Mouse (Mus musculus) mature B cell (primary cell): Measurements from ENCODE around the gene Fam151a.
"Not testable (repeated sequence)": the region's sequence is repeated elsewhere in the genome, so short reads cannot be mapped to it uniquely, and the experiment has no call there.

Experiments used
- in situ Hi-C: fragments of 300-500 bp; cut with MboI; formaldehyde crosslinking; loops from 2 replicates; pipeline ENCODE4 v1.14.3; 2019

Gene Fam151a

GRCm38 (mm10) chr4:106733636-106734035, at the start of gene Fam151a:
TSS of gene Fam151a (plus strand) at chr4:106733889.
- in situ Hi-C loops: no loop called here

GRCm38 (mm10) chr4:106688636-106689296, 44.9 kb upstream of the Fam151a start:
- in situ Hi-C loops: no loop called here

- in situ Hi-C loops: no loop called here
Observed at GRCm38 (mm10) chr4:106693841-106694430, 39.8 kb upstream of the Fam151a start.

DNA sequence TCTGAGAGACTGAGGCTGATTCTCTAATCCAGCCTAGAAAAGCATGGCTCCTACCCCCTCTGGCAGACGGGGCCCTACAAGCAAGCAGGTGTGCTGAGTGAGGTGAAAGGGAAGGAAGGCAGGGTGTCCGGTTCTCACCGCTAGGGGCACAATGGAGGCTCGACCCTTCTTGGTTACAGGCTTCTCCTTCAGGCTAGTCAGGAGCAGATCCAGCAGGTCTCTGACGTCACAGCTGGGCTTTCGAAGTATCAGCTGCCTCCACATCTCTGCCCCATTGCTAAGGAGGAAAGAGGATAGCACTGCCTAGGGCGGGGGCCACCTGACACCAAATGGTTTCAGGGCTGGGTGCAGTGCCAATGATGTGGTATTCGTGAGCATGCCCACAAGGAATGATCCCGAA, 33.7 kb upstream of the Fam151a start:
- in situ Hi-C loops: loop anchor here (10.0 kb wide), 1 partner anchor 65 kb away; no protein-coding TSS in a partner anchor

DNA sequence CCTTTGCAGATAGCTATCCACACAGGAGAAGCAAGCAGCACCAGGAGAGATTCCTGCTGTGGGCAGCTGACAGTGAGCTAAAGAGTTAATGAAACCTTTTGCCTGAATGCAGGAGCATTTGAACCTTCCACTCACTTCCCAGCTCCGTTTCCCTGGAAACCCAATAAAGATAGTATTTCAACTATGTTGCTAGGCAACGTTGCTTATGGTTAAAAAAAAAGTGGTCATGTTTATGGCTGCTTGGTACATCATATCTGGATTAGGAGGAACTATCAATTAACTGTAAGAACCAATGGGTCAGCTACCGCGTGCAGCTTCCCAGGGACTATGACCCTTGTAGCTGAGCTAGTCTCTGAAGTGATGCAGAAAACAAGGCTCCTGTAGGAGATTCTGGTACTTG, 32.9 kb upstream of the Fam151a start:
- in situ Hi-C loops: loop anchor here (10.0 kb wide), 1 partner anchor 66 kb away; no protein-coding TSS in a partner anchor

- in situ Hi-C loops: loop anchor here (10.0 kb wide), 1 partner anchor 69 kb away; no protein-coding TSS in a partner anchor
Observed at GRCm38 (mm10) chr4:106703956-106704355, 29.7 kb upstream of the Fam151a start.

GRCm38 (mm10) chr4:106704416-106704815, 29.3 kb upstream of the Fam151a start:
- in situ Hi-C loops: loop anchor here (10.0 kb wide), 1 partner anchor 70 kb away; no protein-coding TSS in a partner anchor

DNA sequence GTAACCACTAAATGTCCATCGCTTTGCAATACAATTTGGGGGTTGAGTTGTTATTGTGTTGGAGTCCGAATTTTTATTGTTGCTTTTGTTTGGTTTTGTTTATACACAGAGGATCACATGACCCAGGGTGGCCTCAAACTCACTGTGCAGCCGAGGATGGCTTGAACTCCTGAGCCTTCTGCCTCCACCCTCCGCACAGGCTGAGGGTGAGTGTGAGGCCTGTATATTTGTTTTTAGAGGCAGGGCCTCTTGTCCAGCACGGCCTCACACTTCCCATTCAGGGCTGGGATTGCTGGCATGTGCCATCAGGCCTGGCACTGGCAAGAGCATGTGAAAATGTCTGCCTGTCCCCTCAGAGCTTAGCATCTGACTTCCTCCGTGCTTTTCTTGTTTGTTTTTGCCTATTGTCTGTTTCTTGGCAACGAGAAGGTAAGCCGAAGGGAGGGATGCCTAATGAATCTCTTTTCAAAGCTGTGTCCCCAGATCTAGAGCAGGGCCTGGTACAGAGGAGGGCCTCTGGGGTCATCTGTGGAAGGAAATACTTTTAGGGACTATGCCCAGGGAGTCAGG, 28.5 kb upstream of the Fam151a start:
- in situ Hi-C loops: loop anchor here (10.0 kb wide), 1 partner anchor 70 kb away; no protein-coding TSS in a partner anchor

GRCm38 (mm10) chr4:106707957-106708356, 25.7 kb upstream of the Fam151a start:
- in situ Hi-C loops: loop anchor here (10.0 kb wide), 1 partner anchor 73 kb away; no protein-coding TSS in a partner anchor

- in situ Hi-C loops: loop anchor here (10.0 kb wide), 1 partner anchor 74 kb away; no protein-coding TSS in a partner anchor
Observed at GRCm38 (mm10) chr4:106708408-106708807, 25.3 kb upstream of the Fam151a start.

GRCm38 (mm10) chr4:106713622-106714021, 20.1 kb upstream of the Fam151a start:
- in situ Hi-C loops: no loop called here

DNA sequence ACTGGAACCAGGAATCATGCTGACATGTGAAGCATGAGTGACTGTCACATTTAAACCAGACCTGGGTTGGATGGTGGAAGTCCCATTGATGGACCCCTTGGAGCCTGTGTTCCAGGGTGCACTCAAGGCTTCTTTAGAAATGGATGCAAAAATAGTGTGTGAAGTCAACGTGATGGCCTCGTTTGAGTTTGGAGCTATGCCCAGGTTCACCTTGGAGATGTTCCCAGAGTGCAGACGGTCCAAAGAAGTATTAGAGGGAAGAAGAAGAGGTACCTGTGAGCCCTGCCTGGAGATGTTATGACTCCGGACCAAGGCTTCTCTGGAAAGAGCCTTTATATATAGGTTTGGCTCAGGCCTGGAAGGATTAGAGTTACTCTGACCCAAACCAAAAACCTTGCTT, 13.1 kb upstream of the Fam151a start:
- in situ Hi-C loops: no loop called here

DNA sequence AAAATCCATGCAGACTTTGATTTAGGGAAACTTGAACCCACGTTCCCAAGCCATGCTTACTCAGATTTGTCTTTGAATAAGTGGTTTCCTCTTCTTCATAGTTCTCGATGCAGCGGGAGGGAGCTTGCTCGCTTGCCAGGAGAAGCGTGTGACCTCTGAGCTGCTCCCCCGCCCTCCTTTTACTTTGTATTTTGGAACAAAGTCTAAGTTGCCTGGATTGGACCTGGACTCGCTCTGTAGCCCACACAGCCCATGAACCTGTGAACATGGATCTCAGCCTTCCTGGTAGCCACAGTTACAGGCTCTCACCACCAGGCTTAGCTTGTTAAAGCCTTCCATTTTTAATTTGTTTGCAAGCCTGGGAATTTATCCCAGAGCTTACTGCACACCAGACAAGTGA, 2.9 kb upstream of the Fam151a start, which contains the start of gene Mroh7:
Mroh7 (minus strand) TSS at position 112 of the 400 bp plus-strand sequence.
- in situ Hi-C loops: no loop called here

- in situ Hi-C loops: not testable (repeated sequence)
Observed at GRCm38 (mm10) chr4:106736884-106737283, 3.2 kb downstream of the Fam151a start.

- in situ Hi-C loops: no loop called here
Observed at GRCm38 (mm10) chr4:106737904-106738303, 4.2 kb downstream of the Fam151a start.

DNA sequence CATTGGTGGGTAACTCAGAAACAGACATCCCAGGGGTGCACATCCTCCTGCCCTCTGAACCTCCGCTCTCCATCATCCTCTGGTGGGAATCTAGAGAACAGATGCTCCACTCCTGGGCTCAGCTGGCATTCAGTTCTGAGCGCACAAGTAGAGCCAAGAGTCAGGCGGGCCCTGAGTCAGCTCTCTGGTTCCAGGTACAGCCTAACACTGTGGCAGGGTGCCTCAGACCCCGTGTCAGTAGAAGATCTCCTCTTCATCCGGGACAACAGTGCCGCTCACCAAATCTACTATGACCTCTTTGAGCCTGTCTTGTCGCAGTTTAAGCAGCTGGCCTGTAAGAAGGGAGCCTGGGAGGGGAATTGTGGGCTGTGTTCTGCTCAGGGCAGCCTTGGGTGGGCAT, 12.2 kb downstream of the Fam151a start:
- in situ Hi-C loops: no loop called here

DNA sequence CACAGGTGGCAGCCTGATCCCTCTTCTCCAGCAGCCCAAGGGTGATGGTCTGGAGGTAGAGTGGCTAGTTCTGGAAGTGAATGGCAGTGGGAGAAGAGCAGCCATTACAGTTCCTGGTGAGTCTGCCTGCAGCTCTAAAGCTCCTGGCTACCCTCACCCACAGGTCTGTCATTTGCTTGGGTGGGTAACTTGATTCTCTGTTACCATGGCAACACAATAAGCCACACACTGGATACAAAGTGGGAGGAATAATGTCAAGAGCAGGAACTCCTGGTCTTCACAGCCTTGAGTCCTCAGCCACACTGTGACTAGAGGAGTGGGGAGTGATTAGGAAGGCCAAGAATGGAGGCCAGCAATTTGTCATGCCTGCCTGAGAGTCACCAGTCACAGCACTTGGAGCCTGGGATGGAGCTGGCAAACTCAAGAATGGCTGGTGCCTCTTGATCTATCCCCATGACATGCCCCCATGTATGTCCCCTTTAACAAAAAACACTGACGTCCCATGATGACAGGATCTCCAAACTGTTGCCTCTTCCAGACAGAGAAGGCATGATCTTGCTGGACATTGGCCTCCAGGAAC, 13.4 kb downstream of the Fam151a start:
- in situ Hi-C loops: no loop called here

GRCm38 (mm10) chr4:106749699-106750098, 16.0 kb downstream of the Fam151a start:
- in situ Hi-C loops: no loop called here

GRCm38 (mm10) chr4:106751726-106752125, 18.0 kb downstream of the Fam151a start:
- in situ Hi-C loops: no loop called here

DNA sequence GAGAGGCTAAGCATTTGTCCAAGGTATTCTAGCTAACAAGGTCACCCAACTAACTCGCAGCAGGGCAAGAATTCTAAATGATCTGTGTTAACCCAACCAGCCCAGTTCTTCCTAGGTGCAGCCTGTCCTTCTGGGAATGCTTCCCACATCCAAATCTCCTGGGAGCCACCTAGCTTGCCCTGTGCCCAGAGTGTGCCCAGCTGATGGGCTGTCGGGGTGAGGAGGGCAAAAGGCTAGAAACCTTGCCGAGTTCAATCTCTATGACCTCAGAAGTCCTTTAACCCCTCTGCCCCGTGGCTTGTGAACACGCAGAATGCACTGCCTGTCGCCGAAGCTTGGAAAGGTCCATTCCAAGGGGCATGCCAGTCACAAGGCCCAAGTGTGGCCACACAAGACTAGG, 30.5 kb downstream of the Fam151a start:
- in situ Hi-C loops: no loop called here

- in situ Hi-C loops: no loop called here
Observed at GRCm38 (mm10) chr4:106769306-106769705, 35.6 kb downstream of the Fam151a start.

GRCm38 (mm10) chr4:106772558-106772957, 38.9 kb downstream of the Fam151a start:
- in situ Hi-C loops: no loop called here
